Mouse (Mus musculus): Measurements from ENCODE around the gene Add3. TPM values are rescaled to one million over a fixed set of nuclear protein-coding genes. Genes with fewer than 3 reads are reported as not detected.

Add3 gene
- total RNA-seq (2023; ENCODE audit: inconsistent age) = 242 to 304 TPM (median 294 TPM) in 4 replicates

GRCm38 (mm10) chr19:53140044-53140803 lies at the start of gene Add3:
Gene Add3, plus strand, starts transcription at chr19:53140443.

Other genes starting within 250 kb of the Add3 start
- 47.8 to 55.5 TPM (median 50.4 TPM) in 4 replicates for gene Xpnpep1, start 100.2 kb upstream of the Add3 start, total RNA-seq (2023; ENCODE audit: inconsistent age)
- 11.5 to 14.4 TPM (median 12.7 TPM) in 4 replicates for gene Mxi1, start 170.1 kb downstream of the Add3 start, total RNA-seq (2023; ENCODE audit: inconsistent age)
- gene Gm10197, start 231.3 kb downstream of the Add3 start, total RNA-seq (2023; ENCODE audit: inconsistent age) = not detected in 4 replicates